Mouse (Mus musculus) heart, postnatal 14 days (tissue): ENCODE results near the gene Arap1. TPM values are rescaled to one million over a fixed set of nuclear protein-coding genes. Genes with fewer than 3 reads are reported as not detected.

Source experiments
- DNase-seq, 2 experiments: peaks; one replicate each; pipeline ENCODE4 v3.0.0; 2021 to 2022
- intact Hi-C: fragments of 180-260 bp; cut with DNase I; formaldehyde crosslinking; loops from one replicate; pipeline ENCODE4 v1.15.1; 2025
- total RNA-seq, 2 experiments: library from RNA; stranded (reverse); gene quantifications; 2 replicates each; pipeline ENCODE4 v1.2.3; 2021

Arap1 gene
- total RNA-seq, 2 experiments from 2014 or later = 38.6 to 41.8 TPM

GRCm38 (mm10) chr7:101356868-101357267 is 9.0 kb downstream of the Arap1 start:
- intact Hi-C loops = no loop called here
- no peak for DNase-seq

DNA sequence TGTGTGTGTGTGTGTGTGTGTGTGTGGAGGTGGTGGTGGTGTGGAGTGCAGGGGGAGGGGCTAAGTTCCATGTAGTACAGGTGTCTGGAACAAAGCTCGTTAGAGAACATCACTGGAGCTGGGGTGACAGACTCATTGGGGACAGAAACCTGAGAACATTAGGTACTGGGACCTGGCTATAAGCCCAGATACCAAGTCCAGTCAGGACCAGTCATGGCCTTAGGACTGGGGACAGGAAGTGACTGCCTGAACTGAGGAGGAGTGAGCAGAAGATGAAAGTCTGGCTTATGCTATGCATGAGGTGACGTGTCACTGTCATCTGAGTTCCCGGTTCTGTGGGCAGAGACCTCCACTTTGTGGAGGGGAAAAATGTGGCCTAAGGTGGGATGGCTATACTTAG is 12.5 kb downstream of the Arap1 start:
- intact Hi-C loops = no loop called here
- no peak for DNase-seq

DNA sequence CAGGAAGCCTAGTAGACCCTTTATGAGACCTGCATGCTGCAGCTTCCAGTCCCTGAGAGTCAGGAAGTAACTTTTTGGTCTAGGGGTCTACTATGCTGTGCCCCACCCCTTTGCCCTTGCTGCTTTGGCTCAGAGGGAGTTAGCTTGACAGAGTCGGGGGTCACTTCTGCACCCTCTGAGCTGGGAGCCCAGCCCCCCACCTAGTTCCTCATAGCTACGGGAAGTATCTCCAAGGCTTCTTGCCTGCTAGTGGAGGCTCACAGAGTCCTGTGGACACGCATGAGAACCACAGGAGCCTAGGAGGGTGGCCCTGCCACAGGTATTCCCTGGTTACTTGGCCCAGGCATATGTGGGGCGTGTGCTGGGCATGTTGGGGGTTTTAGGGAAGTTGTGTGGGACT is 13.2 kb downstream of the Arap1 start:
- intact Hi-C loops = no loop called here

GRCm38 (mm10) chr7:101361767-101362166 is 13.9 kb downstream of the Arap1 start:
- intact Hi-C loops = no loop called here
- no peak for DNase-seq

More for the DNA sequence above, 13.2 kb downstream of the Arap1 start:
- DNase-seq = no peak

- DNase-seq = no peak
- intact Hi-C loops = no loop called here
These were observed 14.9 kb downstream of the Arap1 start for GRCm38 (mm10) chr7:101362791-101363191.

DNA sequence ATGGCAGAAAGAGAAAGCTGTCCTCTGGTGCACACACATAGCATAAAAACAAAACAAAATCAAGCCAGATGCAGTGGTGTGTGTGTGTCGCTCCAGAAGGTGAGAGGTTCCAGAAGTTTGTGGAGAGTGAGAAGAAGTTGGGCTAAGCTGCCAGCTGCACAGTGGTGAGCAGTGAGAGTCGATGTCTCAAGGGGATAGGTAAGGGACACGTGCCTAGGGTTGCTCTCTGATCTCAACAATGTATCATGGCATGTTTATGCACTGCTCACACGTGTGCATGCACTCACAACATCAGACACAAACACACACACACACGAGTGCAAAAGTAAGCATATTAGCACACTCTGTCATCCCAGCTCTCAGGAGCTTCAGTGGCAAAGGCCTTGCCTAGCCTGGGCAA is 16.0 kb downstream of the Arap1 start:
- intact Hi-C loops = no loop called here
- DNase-seq = no peak

- DNase-seq = no peak
- intact Hi-C loops = no loop called here
These were observed 20.3 kb downstream of the Arap1 start for GRCm38 (mm10) chr7:101367901-101368852.

DNA sequence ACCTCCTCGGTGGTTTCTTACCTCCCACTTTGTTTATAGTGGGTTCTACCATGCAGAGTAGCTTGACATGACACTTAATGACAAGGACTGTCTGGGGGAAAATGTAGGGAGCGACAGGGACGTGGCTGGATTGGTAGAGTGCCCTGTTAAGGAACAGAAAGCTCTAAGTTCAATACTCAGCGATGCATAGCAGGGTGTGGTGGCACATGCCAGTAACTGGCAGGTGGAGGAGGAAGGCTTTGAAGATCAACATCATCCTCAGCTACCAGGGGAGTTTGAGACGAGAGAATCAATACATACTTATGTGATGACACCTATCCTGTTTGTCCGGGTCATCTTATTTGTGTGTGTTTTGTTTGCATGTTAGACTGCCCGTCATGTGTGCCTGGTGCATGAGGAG is 21.8 kb downstream of the Arap1 start:
- DNase-seq = no peak
- intact Hi-C loops = loop anchor here (5.0 to 10.0 kb wide), 2 partner anchors 137 to 385 kb away; no protein-coding TSS in a partner anchor

DNA sequence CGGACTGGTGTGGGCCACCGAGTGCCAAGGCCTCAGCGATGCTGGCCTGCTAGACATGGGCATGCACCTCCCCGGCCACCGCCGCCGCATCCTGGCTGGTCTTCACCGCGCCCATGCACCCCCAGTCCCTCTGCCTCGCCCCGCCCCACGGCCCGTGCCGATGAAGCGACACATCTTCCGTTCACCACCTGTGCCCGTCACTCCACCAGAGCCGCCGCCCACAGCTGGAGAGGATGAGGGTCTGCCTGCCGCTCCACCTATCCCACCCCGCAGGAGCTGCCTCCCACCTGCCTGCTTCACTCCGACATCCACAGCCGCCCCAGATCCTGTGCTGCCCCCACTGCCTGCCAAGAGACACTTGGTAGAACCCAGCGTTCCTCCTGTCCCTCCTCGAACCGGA is 25.2 kb downstream of the Arap1 start:
- no peak for DNase-seq
- intact Hi-C loops = loop anchor here (2.0 to 10.0 kb wide), 3 partner anchors 141 to 388 kb away; no protein-coding TSS in a partner anchor

- intact Hi-C loops = loop anchor here (1.0 to 10.0 kb wide), 3 partner anchors 64 to 389 kb away; no protein-coding TSS in a partner anchor
- DNase-seq = peak in 1 of 2 experiments; percentile 57
These were observed 26.3 kb downstream of the Arap1 start for GRCm38 (mm10) chr7:101374155-101374554.

GRCm38 (mm10) chr7:101376701-101377340 is 29.0 kb downstream of the Arap1 start:
- DNase-seq = no peak
- intact Hi-C loops = loop anchor here (10.0 kb wide), 1 partner anchor 392 kb away; no protein-coding TSS in a partner anchor

DNA sequence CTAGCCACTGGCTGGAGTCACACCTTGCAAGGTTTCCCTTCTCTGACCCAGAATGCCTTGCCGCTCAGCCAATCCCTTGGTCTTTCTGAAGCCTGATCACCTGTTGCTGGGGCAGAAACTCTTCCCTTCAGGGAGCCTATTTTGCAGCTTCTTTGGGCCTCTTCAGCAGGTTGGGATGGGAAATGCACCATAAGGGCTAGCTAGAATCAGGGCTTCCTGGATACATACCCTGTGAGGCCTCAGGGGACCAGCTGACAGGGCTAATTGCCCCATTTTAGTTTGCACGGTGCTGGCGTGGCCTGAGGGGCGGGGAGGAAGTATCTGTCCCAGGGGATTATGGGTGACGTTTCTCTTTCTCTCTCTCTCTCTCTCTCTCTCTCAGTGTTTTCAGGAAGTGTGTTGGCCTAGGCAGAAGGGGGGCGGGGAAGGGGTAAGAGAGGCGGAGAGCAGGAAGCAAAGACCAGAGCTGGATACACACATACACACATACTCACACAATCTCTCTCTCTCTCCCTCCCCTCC is 29.9 kb downstream of the Arap1 start:
- peak; percentile 73 to 82 for DNase-seq
- intact Hi-C loops = loop anchor here (10.0 kb wide), 1 partner anchor 393 kb away; no protein-coding TSS in a partner anchor

GRCm38 (mm10) chr7:101378285-101378684 is 30.4 kb downstream of the Arap1 start:
- intact Hi-C loops = loop anchor here (10.0 kb wide), 1 partner anchor 393 kb away; no protein-coding TSS in a partner anchor

GRCm38 (mm10) chr7:101378796-101379465 is 31.1 kb downstream of the Arap1 start:
- intact Hi-C loops = loop anchor here (10.0 kb wide), 1 partner anchor 394 kb away; no protein-coding TSS in a partner anchor

More at GRCm38 (mm10) chr7:101378285-101378684, 30.4 kb downstream of the Arap1 start:
- DNase-seq = no peak

GRCm38 (mm10) chr7:101379732-101380131 is 31.9 kb downstream of the Arap1 start:
- no peak for DNase-seq
- intact Hi-C loops = loop anchor here (10.0 kb wide), 1 partner anchor 395 kb away; no protein-coding TSS in a partner anchor

More at GRCm38 (mm10) chr7:101378796-101379465, 31.1 kb downstream of the Arap1 start:
- DNase-seq = no peak

- DNase-seq = no peak
- intact Hi-C loops = no loop called here
These were observed 33.6 kb downstream of the Arap1 start for GRCm38 (mm10) chr7:101381512-101381911.

- intact Hi-C loops = no loop called here
- DNase-seq = peak in 1 of 2 experiments; percentile 42
These were observed 34.5 kb downstream of the Arap1 start for GRCm38 (mm10) chr7:101382378-101382777.

GRCm38 (mm10) chr7:101383756-101384155 is 35.9 kb downstream of the Arap1 start:
- intact Hi-C loops = no loop called here

GRCm38 (mm10) chr7:101384931-101385330 is 37.1 kb downstream of the Arap1 start:
- intact Hi-C loops = no loop called here
- DNase-seq = no peak

More at GRCm38 (mm10) chr7:101383756-101384155, 35.9 kb downstream of the Arap1 start:
- DNase-seq = no peak

DNA sequence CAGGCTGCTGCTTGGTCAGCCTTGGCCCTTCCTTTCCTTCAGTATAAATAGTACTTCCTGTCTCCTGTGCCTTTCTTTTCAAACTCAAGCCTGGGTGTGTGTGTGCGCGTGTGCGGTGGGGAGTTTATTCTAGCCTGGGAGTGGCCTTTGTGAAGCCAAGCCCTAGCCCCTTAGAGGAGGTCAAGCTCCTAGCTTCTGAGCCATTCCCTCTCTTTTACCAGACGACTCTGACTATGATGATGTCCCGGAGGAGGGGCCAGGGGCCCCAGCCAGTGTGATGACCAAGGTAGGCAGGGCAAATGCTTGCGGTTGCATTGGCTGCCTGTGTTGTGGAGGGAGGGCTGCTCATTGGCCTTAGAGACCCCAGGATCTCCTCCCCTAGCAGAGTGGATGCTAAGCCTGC is 37.5 kb downstream of the Arap1 start:
- peak in 1 of 2 experiments; percentile 51 for DNase-seq
- intact Hi-C loops = no loop called here
